Comparison of ENCODE assay signal across 20 mouse cellular contexts in the genomic region with DNA sequence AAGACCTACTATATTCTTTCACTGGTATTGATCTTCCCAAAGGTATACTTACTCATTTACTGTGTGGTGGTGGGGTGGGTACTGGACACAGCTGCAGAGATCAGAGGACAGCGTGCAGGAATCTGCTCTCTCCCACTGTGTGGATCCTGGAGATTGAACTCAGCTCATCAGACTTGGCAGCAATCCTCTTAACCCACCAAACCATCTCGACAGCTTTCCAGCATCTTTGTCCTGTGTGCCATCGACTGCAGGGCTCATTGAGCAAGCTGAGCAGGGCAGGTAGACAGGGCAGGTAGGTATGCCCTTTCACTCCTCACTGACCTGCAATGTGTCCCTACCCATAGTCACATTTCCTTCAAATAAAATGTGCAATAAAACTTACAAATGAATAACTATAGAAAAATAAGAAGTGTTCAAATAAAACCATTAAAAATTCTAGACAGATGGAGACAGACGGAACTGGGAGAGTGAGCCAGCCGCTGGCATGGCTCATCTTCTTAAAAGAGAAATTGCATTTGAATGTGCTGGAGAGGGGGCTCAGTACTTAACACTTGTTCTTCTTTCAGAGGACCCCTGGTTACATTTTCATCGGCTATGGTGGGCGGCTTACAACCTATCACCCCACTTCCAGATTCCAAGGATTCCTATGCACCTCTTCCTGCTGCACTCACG. TPM values are rescaled to one million over a fixed set of nuclear protein-coding genes. Genes with fewer than 3 reads are reported as not detected.
A peak's percentile ranks its signal among the peaks of the same experiment; 100 is the strongest.
DNase-seq lines count a peak whose midpoint lies in the region; ATAC-seq and TF ChIP-seq lines count a peak whose summit lies in the region.
"Had no signal": no experiment of that assay in that cellular context is flagged by ENCODE, and none has a peak within 500 bp of the region (broad histone marks: within the 10 kb centered on the region; RNA-seq: fewer than 3 reads in every experiment).

No protein-coding gene starts in this region.

- no peak overlapping the region for H3K9ac ChIP-seq in forebrain, embryonic 16.5 days (replicated peaks; ENCODE audit: low read depth, low read length)
- no peak overlapping the region for H3K9ac ChIP-seq in forebrain, embryonic 12.5 days
- H3K9ac ChIP-seq: embryonic facial prominence, embryonic 13.5 days; heart, embryonic 12.5 days; hindbrain, embryonic 14.5 days; intestine, embryonic 15.5 days had no signal

- H3K4me3 ChIP-seq in forebrain, embryonic 16.5 days (replicated peaks; ENCODE audit: low read length): no peak overlapping the region
- no peak overlapping the region for H3K4me3 ChIP-seq in forebrain, embryonic 12.5 days (replicated peaks)
- H3K4me3 ChIP-seq: embryonic facial prominence, embryonic 13.5 days; heart, embryonic 12.5 days; hindbrain, embryonic 10.5 days; intestine, embryonic 15.5 days had no signal

- no peak for TF ChIP-seq CTCF in brain, embryonic 14.5 days (IDR thresholded peaks at IDR 0.05; ENCODE audit: borderline replicate concordance, extremely low read depth, insufficient read depth, insufficient read length)

- H3K4me2 ChIP-seq in forebrain, embryonic 16.5 days (ENCODE audit: low read length): 0 out of 2 replicates have a peak overlapping the region, but pooled peaks have one; percentile 1
- no peak overlapping the region for H3K4me2 ChIP-seq in forebrain, embryonic 12.5 days
- H3K4me2 ChIP-seq: embryonic facial prominence, embryonic 13.5 days; heart, embryonic 12.5 days; hindbrain, embryonic 14.5 days; intestine, embryonic 15.5 days had no signal

- TF ChIP-seq POLR2A in brain, embryonic 14.5 days (IDR thresholded peaks at IDR 0.05; ENCODE audit: borderline replicate concordance, extremely low read depth, insufficient read depth, insufficient read length, poor library complexity, severe bottlenecking): no peak

- ATAC-seq in forebrain, embryonic 16.5 days: no peak
- ATAC-seq in forebrain, embryonic 12.5 days (ENCODE audit: low FRiP score): no peak
- ATAC-seq: intestine, embryonic 15.5 days had no signal

- H3K27me3 ChIP-seq in forebrain, embryonic 16.5 days (replicated peaks; ENCODE audit: control insufficient read depth, insufficient read depth, low read length): no peaks in the 10 kb centered on the region
- H3K27me3 ChIP-seq in forebrain, embryonic 12.5 days: peaks cover 17% of the 10 kb centered on the region

- peaks cover 4% of the 10 kb centered on the region for H3K4me1 ChIP-seq in forebrain, embryonic 16.5 days (replicated peaks; ENCODE audit: control insufficient read depth, insufficient read depth, low read length)
- H3K4me1 ChIP-seq in forebrain, embryonic 12.5 days: no peaks in the 10 kb centered on the region
- H3K4me1 ChIP-seq: heart, embryonic 12.5 days; hindbrain, embryonic 10.5 days; intestine, embryonic 15.5 days had no signal

- no peaks in the 10 kb centered on the region for H3K9me3 ChIP-seq in forebrain, embryonic 16.5 days (ENCODE audit: control insufficient read depth, low read length)
- H3K9me3 ChIP-seq in forebrain, embryonic 12.5 days: no peaks in the 10 kb centered on the region
- H3K9me3 ChIP-seq: hindbrain, embryonic 10.5 days; intestine, embryonic 15.5 days had no signal

- peak; percentile 18 to 45 for DNase-seq in layer of hippocampus, adult 18-20 months (ENCODE audit: low spot score in 2 of 2)
- DNase-seq in layer of hippocampus, adult 9-10 months (ENCODE audit: low spot score): no peak
- peak; percentile 23 for DNase-seq in brain, adult 2 months (ENCODE audit: low read depth, low spot score)
- peak; percentile 51 for DNase-seq in brain, embryonic 14.5 days (ENCODE audit: low read depth)
- DNase-seq: adrenal gland, adult 2 months; adrenal gland, postnatal 25 days; cerebellum, adult 11 months; cerebellum, adult 9-10 months; cerebellum, postnatal 36 days; gastrocnemius, postnatal 10 days; heart, adult 18-20 months had no signal

- WGBS in forebrain, embryonic 16.5 days: 59% methylated on average over 8 of the region's 8 CpGs
- 79% methylated on average over 8 of the region's 8 CpGs for WGBS in forebrain, embryonic 12.5 days

- H3K36me3 ChIP-seq in forebrain, embryonic 16.5 days (ENCODE audit: control insufficient read depth, insufficient read depth): no peaks in the 10 kb centered on the region
- H3K36me3 ChIP-seq in forebrain, embryonic 12.5 days (replicated peaks): no peaks in the 10 kb centered on the region
- H3K36me3 ChIP-seq: embryonic facial prominence, embryonic 13.5 days; heart, embryonic 12.5 days; hindbrain, embryonic 10.5 days; intestine, embryonic 15.5 days had no signal

- H3K27ac ChIP-seq in forebrain, embryonic 16.5 days (ENCODE audit: low read length): peak overlapping the region; percentile 59
- H3K27ac ChIP-seq in forebrain, embryonic 12.5 days: no peak overlapping the region
- H3K27ac ChIP-seq: embryonic facial prominence, embryonic 13.5 days; hindbrain, embryonic 10.5 days; hindbrain, embryonic 14.5 days; intestine, embryonic 15.5 days had no signal

RNA-seq across cellular contexts. Expression of gene Adamts18, which starts 6.2 kb away (rescaled TPM):
- polyA plus RNA-seq in forebrain, embryonic 16.5 days (2015; fragmentation: Nextera tagmentation; extraction: Ambion mirVana): 21.6 and 23.3 TPM in 2 replicates
- polyA plus RNA-seq in forebrain, embryonic 12.5 days (2016; fragmentation: Nextera tagmentation; extraction: Ambion mirVana): 3.8 and 5.6 TPM in 2 replicates
- under 1 TPM; 0.43 to 0.82 TPM for total RNA-seq in layer of hippocampus, adult 18-20 months (2021)
- 5.5 and 11.0 TPM in 2 replicates for polyA plus RNA-seq in brain, embryonic 14.5 days (2012; rRNA removed)
- total RNA-seq: adrenal gland, adult 2 months; adrenal gland, postnatal 25 days; ES-E14; heart, postnatal 25 days had no signal
